Mouse (Mus musculus) heart, postnatal 10 days (tissue): Measurements from ENCODE around the gene Strbp. TPM values are rescaled to one million over a fixed set of nuclear protein-coding genes. Genes with fewer than 3 reads are reported as not detected.

ENCODE experiments used
- DNase-seq, 2 experiments: peaks; one replicate each; pipeline ENCODE4 v3.0.0; 2021
- intact Hi-C: fragments of 180-260 bp; cut with DNase I; formaldehyde crosslinking; loops from one replicate; pipeline ENCODE4 v1.15.1; 2025
- total RNA-seq, 2 experiments: library from RNA; stranded (reverse); gene quantifications; 2 replicates each; pipeline ENCODE4 v1.2.3; 2021

Gene Strbp
- total RNA-seq, 2 experiments from 2014 or later, result 22.7 to 23.7 TPM

DNA sequence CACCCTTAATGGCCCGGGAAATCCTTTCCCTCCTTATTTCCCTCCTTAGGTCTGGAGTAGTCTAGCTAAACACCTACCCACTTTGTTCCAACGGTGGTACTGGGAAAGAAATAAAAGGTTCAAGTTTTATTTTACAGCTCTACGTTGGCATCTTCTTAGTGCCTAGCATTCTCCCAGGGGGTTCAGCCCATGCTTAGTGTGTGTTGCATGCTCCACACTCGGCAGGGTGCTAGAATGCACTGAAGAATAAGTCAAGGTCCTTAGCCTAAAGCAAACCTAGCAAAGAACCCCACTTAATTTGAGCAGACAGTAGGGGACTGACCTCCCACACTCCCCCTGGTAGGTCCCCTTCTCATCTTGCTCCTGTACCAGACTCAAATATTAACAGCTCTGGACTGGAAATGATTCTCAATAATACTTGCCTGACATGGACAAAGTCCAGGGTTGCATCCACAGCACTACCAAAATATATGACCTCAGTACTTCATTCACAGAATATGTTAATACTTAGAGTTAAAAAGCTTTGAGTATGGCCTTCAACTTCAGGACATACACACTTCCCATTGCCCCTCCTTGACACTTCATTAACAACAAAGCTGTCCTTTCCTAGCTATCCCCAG, 592 bp upstream of the Strbp start:
- DNase-seq, result peak; percentile 14 to 16
- intact Hi-C loops, result no loop called here

DNA sequence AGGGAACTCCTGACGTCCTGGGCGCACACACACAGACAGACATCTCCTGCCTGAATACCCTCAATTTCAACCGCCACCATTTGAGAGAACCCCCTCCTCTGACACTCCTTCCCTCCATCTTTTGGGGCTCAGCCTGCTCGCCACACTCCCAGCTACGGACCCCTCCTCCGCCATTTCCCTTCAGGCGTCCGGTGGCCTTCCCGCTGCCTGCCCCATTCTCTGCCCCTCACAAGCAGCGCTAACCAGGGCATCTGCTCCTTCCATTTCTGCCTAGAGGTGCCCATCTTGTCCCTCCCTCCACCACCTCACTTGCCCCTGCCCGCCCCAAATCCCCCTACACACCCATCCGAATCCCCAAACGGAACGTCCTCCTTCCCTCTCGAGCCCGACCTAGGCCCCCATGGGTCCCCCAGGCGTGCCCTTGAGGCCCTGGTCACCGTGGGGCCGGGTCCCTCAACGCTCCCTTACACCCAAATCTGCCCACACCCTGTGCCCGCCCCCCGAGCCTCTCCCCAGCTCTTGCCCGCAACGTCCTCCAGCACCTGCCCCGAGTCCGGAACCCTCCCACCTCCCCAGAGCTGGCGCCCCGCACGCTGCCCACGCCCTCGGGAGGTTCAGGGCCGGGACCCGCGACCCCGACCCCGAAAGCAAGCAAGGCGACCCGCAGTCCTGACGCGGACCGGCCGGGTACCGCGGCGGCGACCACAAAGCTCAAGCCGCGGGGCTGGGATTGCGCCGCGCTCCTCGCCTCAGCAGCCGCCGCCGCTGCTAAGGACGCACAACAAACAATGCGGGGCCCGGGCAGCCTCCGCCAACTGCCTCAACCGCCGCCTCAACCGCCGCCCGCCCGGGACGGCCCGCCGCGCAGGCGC, 1.1 kb downstream of the Strbp start:
- DNase-seq, result peak in 1 of 2 experiments; percentile 54
- intact Hi-C loops, result loop anchor here (1.0 kb wide), 1 partner anchor 69 kb away; no protein-coding TSS in a partner anchor

DNA sequence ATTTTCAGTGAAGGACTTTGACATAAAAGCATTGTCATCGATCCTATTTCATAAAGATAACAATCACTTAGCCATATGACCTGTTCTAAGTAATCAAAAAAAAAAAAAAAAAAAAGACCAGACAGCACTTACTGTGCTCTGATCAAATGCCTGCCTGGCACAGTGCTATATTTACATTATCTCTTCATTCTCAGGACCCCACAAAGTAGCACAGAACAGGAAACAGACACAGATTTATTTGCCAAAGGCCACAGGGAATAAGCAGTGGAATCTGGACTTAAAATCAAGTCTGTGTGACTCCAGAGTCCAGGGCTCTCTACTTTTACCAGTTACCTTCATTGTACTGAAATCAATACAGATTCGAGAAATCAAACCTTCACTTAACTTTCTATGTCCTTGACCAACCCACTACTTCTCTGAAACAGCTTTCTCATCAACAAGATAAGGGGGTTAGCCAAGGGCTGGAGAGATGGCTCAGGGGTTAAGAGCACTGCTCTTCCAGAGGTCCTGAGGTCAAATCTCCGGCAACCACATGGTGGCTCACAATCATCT, 14.5 kb downstream of the Strbp start:
- no peak for DNase-seq
- intact Hi-C loops, result no loop called here

DNA sequence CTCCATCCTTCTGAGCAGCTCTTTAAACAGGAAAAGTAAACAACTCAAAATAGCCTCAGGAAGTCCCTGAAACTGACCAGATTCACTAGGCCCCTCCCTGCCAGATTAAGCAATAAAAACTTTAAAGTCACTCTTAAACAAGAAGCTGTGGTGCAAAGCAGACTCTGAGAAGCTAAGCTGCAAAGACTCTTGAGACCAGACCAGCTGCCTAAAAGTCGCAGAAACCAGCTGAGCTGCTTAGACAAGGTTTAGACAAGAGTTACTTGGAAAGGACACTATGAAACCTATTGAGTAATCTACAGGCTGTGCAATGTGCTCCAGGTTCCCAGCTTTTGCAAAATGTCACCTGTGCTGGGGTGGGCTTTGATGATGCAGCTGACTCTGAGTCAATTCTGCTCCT, 16.6 kb downstream of the Strbp start:
- no peak for DNase-seq
- intact Hi-C loops, result no loop called here

DNA sequence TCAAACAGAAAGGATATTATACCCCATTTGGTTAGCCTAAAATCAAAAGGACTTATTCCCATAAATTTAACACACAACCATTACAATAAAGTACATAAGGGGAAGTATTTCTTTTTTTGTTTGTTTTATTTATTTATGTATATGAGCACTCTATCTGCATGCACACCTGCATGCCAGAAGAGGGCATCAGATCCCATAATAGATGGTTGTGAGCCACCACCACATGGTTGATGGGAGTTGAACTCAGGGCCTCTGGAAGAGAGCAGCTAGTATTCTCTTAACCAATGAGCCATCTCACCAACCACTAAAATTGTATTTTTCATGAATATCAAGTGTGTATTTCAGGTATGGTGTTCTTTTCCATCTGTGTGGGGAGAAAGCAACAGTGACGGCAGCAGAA, 18.8 kb downstream of the Strbp start:
- intact Hi-C loops, result no loop called here
- DNase-seq, result no peak

DNA sequence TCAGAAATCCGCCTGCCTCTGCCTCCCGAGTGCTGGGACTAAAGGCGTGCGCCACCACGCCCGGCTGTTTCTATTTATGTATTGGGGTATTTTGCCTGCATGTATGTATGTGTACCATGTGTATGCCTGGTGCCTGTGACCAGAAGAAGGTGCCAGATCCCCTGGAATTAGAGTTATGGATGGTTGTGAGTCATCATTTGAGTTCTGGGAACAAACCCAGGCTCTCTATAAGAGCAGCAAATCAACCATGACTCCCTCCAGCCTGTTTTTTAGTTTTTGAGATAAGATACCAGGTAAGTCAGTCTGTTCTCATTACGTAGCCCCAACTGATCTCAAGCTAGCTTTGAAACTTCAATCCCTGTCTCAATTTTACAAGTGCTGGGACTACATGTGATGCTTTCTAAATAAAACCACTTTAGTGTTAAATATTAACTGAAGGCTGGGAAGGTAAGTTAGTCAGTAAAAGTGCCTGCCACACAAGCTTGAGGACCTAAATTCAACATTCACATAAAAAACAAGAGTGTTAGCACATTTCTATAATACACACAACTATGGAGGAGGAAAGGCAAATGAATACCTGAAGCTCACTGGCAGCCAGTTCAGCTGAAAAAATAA, 21.4 kb downstream of the Strbp start:
- DNase-seq, result no peak
- intact Hi-C loops, result no loop called here

DNA sequence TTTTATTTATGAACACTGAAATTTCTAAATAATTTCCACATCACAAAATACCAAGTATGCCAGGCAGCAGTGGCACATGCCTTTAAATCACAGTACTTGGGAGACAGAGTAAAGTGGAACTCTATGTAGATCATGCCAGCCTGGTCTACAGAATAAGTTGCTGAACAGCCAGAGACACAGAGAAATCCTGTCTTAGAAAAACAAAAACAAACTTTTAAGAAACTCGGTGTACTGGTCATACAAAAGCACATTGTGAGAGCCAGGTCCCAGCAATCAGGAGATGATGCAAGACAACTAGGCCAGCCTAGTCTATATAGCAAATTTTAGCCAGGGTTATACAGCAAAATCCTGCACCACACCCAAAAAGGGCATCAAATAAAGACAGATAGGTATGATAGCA, 52.6 kb downstream of the Strbp start:
- DNase-seq, result no peak
- intact Hi-C loops, result no loop called here

DNA sequence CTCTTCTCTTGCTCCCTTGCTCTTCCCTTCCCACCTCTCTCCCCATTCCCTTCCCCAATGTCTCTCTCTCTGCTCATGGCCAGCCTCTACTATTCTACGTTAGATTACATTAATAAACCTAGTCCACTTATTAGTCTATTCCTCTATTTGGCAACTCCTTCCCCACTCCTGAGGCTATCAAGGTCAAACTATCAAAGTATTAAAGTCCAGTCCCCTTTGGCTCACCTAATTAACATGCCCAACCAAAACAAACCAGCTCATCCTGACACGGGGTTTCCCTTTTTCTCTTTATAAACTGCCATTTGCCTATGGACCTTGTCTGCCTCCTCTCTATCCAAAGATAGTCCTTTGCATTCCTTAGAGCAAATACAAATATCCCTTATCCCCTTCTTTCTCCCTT, 54.1 kb downstream of the Strbp start:
- intact Hi-C loops, result no loop called here
- no peak for DNase-seq

DNA sequence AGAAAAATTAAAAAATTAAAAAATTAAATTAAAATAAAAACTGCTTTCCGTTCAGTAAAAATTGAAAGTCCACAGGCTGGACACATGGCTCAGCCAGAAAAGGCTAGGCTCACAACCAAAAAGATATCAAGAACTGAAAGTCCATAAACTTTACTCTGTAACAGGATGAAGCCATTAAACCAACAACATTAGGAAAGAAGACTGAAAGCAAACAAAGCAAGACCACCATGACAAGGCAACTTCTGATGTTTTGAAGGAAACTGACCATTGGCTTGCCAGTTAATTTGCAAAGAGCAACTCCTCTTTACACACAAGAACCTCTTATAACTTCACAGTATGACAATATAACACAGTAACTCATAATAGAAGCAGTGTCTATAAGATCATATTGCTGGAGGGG, 54.7 kb downstream of the Strbp start:
- no peak for DNase-seq
- intact Hi-C loops, result no loop called here

DNA sequence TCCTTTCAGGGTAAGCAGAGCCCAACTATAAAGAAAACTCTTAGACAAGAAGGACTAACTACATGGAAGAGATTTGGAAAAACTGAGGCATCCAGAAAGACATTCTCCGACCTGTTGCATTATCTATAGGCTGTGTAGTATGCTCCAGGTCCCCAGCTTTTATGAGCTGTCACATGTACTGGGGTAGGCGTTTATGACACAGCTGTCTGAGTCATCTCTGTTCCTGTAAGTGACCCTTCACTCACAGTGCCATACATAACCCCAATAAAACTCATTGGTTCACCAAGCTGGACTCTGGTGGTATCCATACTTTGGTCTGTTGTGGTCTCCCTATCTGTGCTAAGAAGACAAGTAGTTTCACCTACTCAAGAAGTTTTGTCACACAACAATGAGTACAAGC, 80.3 kb downstream of the Strbp start:
- no peak for DNase-seq
- intact Hi-C loops, result no loop called here

DNA sequence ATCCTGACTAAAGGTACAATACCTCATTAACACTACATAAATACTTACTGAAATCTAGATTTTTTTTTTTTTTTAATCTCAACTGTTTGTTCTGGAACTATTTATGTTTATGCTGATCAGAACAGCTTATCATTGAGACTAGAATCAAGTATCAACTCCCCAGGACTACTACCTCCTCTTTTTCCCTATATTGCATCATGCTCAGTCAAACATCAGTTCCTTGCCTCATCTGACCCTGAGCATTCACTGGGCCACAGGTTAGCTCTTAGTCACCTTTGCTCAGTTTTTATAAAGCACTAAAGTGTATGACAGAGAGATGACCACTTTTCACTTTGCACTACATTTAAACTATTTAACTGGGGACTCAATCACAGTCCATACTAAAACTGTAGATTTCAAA, 115.7 kb downstream of the Strbp start:
- DNase-seq, result no peak
- intact Hi-C loops, result no loop called here

DNA sequence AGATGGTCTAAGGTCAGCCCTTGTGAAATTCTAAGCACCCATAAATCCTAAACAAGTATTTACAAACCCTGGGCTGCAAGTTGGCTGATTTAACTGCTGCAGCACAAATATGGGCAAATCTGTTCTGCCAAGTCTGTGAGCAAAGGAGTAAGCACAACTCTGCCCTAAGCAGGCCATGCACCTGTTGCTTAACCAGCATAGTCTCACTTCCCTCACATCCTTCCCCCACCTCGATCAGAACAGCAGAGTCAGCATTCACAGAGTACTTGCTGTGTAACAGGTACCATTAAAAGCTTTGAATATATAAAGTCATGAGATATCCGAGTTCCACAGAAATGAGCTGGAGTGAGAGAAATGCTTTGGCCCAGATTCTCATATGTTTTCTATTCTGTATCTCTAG, 125.5 kb downstream of the Strbp start:
- intact Hi-C loops, result no loop called here
- no peak for DNase-seq

DNA sequence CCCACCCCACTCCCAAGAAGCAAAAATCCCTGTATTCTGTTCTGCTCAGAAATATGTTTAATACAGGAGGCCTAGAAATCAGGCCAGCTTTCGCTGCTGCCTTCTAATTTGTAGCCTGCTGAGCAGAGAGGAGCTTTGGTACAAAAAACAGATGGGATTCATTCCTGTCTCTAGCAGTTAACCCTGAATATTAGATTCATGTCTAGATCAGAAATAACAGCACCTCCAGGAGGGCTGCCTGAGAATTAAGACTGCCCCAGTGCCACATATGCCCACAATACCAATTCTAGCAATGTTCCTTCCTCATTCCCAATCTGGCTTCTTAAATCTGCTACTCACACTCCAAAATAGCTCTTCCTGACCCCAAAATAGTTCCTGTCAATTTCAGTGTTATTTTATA, 127.0 kb downstream of the Strbp start:
- DNase-seq, result no peak
- intact Hi-C loops, result no loop called here

DNA sequence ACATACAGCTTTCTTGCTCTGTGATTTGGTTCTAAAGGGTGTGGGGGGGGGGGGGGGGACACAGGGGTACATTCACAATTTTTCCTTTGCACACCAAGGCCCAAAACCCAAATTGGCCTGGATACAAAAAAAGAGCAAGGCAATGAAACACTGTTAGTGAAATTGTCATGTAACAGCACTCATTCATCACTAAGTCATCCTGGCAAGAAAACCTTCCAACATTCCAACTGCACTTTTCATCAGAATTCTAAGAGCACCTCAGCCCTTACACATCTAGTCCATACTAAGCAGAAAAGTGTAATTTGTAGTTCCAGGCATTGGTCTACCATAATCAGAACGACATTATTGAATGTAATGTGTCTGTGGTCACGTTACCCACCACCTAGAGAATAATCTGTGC, 131.5 kb downstream of the Strbp start:
- no peak for DNase-seq
- intact Hi-C loops, result no loop called here

DNA sequence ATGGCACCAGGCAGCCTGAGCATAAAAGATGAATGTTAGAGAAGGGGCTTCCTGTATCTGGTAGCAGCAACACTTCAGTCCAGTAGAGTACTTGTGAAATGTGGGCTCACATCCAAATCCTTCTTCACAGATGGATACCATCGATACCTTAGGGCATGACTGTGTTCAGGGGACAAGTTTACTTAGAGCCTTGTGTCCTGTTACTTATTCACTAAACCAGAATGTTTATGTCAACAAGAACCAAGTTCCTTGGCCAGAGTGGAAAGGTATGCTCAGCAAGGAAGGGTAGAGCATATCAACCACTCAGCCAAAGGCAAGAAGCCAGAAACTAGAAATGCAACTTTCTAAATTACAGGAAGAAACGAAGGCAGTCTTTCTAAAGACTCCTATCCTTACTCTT, 133.0 kb downstream of the Strbp start:
- intact Hi-C loops, result no loop called here
- no peak for DNase-seq

DNA sequence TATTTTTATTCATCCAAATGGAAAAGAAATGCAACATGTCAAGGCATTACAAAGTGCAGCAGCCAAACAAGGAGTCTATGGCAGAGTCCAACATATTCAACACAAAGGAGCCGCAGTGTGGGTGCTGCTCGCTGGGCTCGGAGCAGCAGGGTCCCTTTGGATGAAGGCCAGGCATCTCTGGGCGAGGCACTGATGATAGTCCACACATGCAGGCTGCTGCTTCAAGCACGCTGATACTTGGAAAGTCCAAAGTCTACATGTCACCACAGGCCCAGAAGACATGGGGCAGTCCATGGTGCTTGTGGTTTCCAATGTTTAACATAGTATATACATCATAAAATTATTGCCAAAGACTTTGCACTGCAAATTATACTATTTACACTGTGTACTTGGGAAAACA, 133.8 kb downstream of the Strbp start:
- no peak for DNase-seq
- intact Hi-C loops, result loop anchor here (5.0 kb wide), 1 partner anchor 202 kb away; no protein-coding TSS in a partner anchor

DNA sequence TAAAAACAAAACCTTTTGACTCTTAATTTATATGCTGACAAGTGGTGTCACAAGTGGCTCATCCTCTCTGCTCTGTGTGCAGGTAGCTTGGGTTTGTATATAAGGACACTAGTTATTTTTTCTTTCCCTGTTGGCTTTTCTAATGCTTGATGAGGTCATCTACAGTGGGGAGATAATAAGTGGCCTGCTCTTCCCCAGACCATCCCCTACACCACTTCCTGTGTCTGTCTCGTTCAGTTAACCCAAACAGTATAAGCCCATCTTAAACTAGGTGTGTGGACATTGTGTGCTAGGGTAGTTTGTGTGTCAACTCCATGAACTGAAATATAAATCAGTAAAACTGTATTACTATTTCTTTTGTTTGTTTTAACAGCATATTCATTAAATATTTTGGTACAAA, 137.6 kb downstream of the Strbp start:
- intact Hi-C loops, result loop anchor here (5.0 kb wide), 1 partner anchor 206 kb away; no protein-coding TSS in a partner anchor
- DNase-seq, result no peak

DNA sequence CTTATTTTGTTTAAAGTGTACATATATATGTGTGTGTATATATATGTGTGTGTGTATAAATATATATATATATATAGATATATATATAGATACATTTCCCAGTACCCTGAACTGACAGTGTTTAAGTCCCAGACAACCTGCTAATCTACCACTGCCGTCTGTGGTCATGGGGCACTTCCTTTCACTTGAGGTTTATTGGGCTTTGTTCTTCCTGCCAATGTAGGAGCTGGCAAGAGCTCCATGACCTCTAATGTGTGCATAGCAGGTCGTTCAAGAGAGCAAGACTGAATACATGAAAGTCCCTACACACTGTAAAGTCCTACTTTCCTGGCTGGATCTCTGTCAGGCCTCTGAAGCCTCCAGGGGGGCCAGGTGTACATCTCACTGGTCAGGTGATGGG, 138.1 kb downstream of the Strbp start:
- intact Hi-C loops, result loop anchor here (5.0 kb wide), 1 partner anchor 207 kb away; no protein-coding TSS in a partner anchor
- peak; percentile 27 to 33 for DNase-seq

DNA sequence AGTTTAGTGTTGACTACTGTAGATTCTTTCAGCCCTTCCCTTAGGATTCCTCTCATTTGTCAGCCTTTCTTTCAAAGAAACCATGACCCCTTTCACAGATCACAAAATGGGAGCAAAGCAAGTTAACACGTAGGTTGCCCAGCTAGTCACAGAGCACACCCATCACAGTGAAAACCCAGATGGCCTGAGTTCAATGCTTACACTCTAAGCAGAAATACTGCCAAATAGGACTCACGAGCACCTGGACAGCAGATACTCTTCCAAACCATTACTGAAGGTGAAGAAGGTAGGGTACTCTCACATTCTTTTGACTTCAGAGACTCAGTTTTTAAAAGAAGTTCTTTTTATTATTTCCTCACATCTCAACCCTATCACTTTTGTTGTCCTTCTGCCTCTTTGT, 147.3 kb downstream of the Strbp start:
- DNase-seq, result no peak
- intact Hi-C loops, result no loop called here

DNA sequence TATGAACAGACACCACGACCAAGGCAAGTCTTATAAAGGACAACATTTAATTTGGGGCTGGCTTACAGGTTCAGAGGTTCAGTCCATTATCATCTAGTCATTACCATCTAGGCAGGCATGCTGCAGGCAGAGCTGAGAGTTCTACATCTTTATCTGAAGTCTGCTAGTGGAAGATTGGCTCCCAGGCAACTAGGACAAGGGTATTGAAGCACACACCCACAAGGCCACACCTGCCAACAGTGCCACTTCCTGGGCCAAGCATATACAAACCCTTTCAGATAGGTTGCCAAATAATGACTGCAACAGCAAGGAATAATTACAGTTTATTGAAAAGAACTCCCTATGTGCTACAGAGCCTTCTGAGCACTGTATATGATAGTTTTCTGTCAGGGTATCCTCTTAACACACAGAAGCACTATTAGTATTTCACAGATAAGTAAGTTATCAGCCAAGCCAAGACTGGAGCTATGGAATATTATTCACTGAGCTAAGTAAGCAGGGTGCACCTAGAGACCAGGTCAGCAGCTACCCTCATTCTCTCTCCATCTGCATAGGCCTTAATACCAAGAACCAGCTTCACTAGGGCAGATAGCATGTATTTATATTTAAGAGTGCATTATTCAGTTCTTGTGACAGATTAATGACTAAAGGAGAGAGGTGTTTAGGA, 154.2 kb downstream of the Strbp start:
- DNase-seq, result peak; percentile 44 to 55
- intact Hi-C loops, result no loop called here

DNA sequence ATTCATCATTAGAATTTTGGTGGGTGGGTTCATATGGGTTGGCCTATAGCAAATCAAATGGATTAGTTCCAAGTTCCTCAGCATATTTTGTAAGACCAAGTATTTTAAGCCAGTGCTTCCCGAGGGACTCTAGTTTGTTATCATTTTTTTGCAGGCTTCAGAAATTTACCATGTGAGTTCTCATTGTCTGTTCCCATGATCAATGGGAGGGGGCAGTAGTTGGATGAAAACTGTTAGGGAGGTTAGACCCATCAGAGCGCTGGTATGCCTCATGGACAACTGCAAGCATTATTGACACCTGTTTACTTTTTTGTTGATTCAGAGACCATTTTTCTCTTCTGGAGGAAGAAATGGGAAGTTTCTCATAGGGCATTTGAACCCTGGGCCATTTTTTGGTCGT, 172.0 kb downstream of the Strbp start:
- intact Hi-C loops, result no loop called here
- DNase-seq, result no peak
